Mouse (Mus musculus) kidney, adult 2 months (tissue): ENCODE measurements around the gene Naa35.

Source experiments
- CTCF ChIP-seq: fragments of 200-500 bp; conservative IDR thresholded peaks from 2 replicates; pipeline ENCODE4 v1.5.1; 2011; ENCODE audit warnings: low read depth, mild to moderate bottlenecking, control low read depth, low read length, moderate library complexity, mixed read lengths; ENCODE audit not compliant: insufficient read depth, insufficient read length
- POLR2A ChIP-seq: fragments of 200-500 bp; IDR thresholded peaks from one replicate; pipeline ENCODE4 v1.6.1; 2011; ENCODE audit warnings: low read depth, low read length, control low read depth

GRCm38 (mm10) chr13:59668501-59669093 is 83.5 kb downstream of the Naa35 start:
- TF ChIP-seq CTCF = no peak
- no peak for TF ChIP-seq POLR2A
